Mouse (Mus musculus) gonadal fat pad, adult 2 months (tissue): Measurements from ENCODE around the gene Serpinc1. TPM values are rescaled to one million over a fixed set of nuclear protein-coding genes. Genes with fewer than 3 reads are reported as not detected.

Source experiments
- DNase-seq: peaks from one replicate; pipeline ENCODE4 v3.0.0-alpha.2; 2012; ENCODE audit warnings: low read depth
- polyA plus RNA-seq: library from polyadenylated mRNA; depleted of rRNA; stranded (reverse); fragments of >200 nt; gene quantifications from 2 replicates; pipeline ENCODE4 v1.2.3, GENCODE M21; 2012; rRNA removed

The Serpinc1 gene
- polyA plus RNA-seq, 1 experiment, result 0.36 TPM

- DNase-seq, result no peak
These were observed 68.6 kb downstream of the Serpinc1 start for GRCm38 (mm10) chr1:161046972-161047371.

Other genes with a start within 250 kb of the Serpinc1 start
- 9.8 and 10.3 TPM in 2 replicates for gene Rabgap1l, start 185.4 kb upstream of the Serpinc1 start, polyA plus RNA-seq
- 15.7 and 15.8 TPM in 2 replicates for gene Rc3h1, start 72.2 kb upstream of the Serpinc1 start, polyA plus RNA-seq
- gene Zbtb37, start 56.3 kb downstream of the Serpinc1 start, polyA plus RNA-seq, result 2.4 and 3.0 TPM in 2 replicates
- gene Dars2, start 92.1 kb downstream of the Serpinc1 start, polyA plus RNA-seq, result 16.6 and 19.8 TPM in 2 replicates
- 1.1 and 1.2 TPM in 2 replicates for gene Cenpl, start 92.1 kb downstream of the Serpinc1 start, polyA plus RNA-seq
- 7.8 and 9.3 TPM in 2 replicates for gene Klhl20, start 152.9 kb downstream of the Serpinc1 start, polyA plus RNA-seq
- 0.19 and 0.48 TPM in 2 replicates for gene Ankrd45, start 164.1 kb downstream of the Serpinc1 start, polyA plus RNA-seq
- 0.34 and 0.38 TPM in 2 replicates for gene Tex50, start 180.7 kb downstream of the Serpinc1 start, polyA plus RNA-seq